Mouse (Mus musculus) hindbrain, postnatal 0 days (tissue): Measurements from ENCODE around the gene Acta2. TPM values are rescaled to one million over a fixed set of nuclear protein-coding genes. Genes with fewer than 3 reads are reported as not detected.

Experiments
- ATAC-seq: fragments of 200-750 bp; cut with Nextera tagmentation; 2 replicates; pipeline ENCODE4 v1.8.0; 2017; ENCODE audit warnings: mild to moderate bottlenecking, moderate TSS enrichment, moderate library complexity
- DNase-seq: peaks from one replicate; pipeline ENCODE4 v3.0.0-alpha.2; 2015; ENCODE audit warnings: low spot score
- H3K27ac ChIP-seq: fragments of 300-500 bp; sonication (generic); 2 replicates; pipeline ENCODE4 v1.5.1; 2014; ENCODE audit warnings: mild to moderate bottlenecking
- H3K27me3 ChIP-seq: fragments of 300-500 bp; sonication (generic); 2 replicates; pipeline ENCODE4 v1.6.1; 2014; ENCODE audit warnings: low read length, mixed read lengths; ENCODE audit not compliant: insufficient read depth
- H3K36me3 ChIP-seq: fragments of 300-500 bp; sonication (generic); 2 replicates; pipeline ENCODE4 v1.6.1; 2014; ENCODE audit warnings: low read length, mixed read lengths; ENCODE audit not compliant: insufficient read depth
- H3K4me1 ChIP-seq: fragments of 300-500 bp; sonication (generic); 2 replicates; pipeline ENCODE4 v1.6.1; 2014; ENCODE audit warnings: antibody characterized with exemption, low read length, mixed read lengths; ENCODE audit not compliant: insufficient read depth
- H3K4me2 ChIP-seq: fragments of 300-500 bp; sonication (generic); 2 replicates; pipeline ENCODE4 v1.6.1; 2014; ENCODE audit warnings: low read depth, mild to moderate bottlenecking, low read length, moderate library complexity, mixed read lengths
- H3K4me3 ChIP-seq: fragments of 300-500 bp; sonication (generic); 2 replicates; pipeline ENCODE4 v1.5.1; 2014; ENCODE audit warnings: low read length
- H3K9ac ChIP-seq: fragments of 300-500 bp; sonication (generic); replicated peaks from 2 replicates; pipeline ENCODE4 v1.6.1; 2014; ENCODE audit warnings: mild to moderate bottlenecking, low read length, moderate library complexity, mixed read lengths
- H3K9me3 ChIP-seq: fragments of 300-500 bp; sonication (generic); 2 replicates; pipeline ENCODE4 v1.6.1; 2016; ENCODE audit warnings: low read length, mixed read lengths
- CTCF ChIP-seq: IDR thresholded peaks from 2 replicates; pipeline ENCODE4 v1.5.1; 2016; ENCODE audit warnings: antibody characterized with exemption, control low read depth, low read depth
- WGBS: fragments of 180-500 bp; shearing (Covaris S2); extraction: QIAGEN DNeasy Blood & Tissue Kit; methylation state at CpG from one replicate; pipeline ENCODE4 v1.1.7; 2014; 5-methylcytosine and 5-hydroxymethylcytosine counted together
- polyA plus RNA-seq: library from polyadenylated mRNA; unstranded; fragments of >200 nt; fragmentation: Nextera tagmentation; extraction: Ambion mirVana; gene quantifications from 2 replicates; pipeline ENCODE4 v1.2.1, GENCODE M21; 2015
- total RNA-seq: library from RNA; depleted of rRNA; stranded (reverse); fragments of >200 nt; gene quantifications from 2 replicates; pipeline ENCODE4 v1.2.3, GENCODE M21; 2014

Acta2 gene
- total and polyA plus RNA-seq, 2 experiments from 2014 or later, result 8.1 to 13.1 TPM

- H3K27ac ChIP-seq, result no peak overlapping the region
- H3K9ac ChIP-seq, result no peak overlapping the region
- H3K4me3 ChIP-seq, result no peak overlapping the region
- WGBS, result 49% methylated on average over 7 of the region's 7 CpGs
- no peaks in the 10 kb centered on the region for H3K4me1 ChIP-seq
- peaks cover 8% of the 10 kb centered on the region; the same call in 1 of the 2 replicates for H3K36me3 ChIP-seq
- no peaks in the 10 kb centered on the region for H3K27me3 ChIP-seq
- DNase-seq (peak; percentile 27), ATAC-seq (no peak)
- H3K9me3 ChIP-seq, result no peaks in the 10 kb centered on the region
- H3K4me2 ChIP-seq, result no peak overlapping the region
- no peak for TF ChIP-seq CTCF
Observed at GRCm38 (mm10) chr19:34231596-34231995, 23.8 kb downstream of the Acta2 start.

GRCm38 (mm10) chr19:34222805-34223204 lies 32.6 kb downstream of the Acta2 start:
- no peaks in the 10 kb centered on the region for H3K4me1 ChIP-seq
- WGBS, result 89% methylated on average over 3 of the region's 3 CpGs
- no peak overlapping the region for H3K4me2 ChIP-seq
- no peak for TF ChIP-seq CTCF
- H3K27ac ChIP-seq, result no peak overlapping the region
- H3K36me3 ChIP-seq, result no peaks in the 10 kb centered on the region
- H3K4me3 ChIP-seq, result no peak overlapping the region
- H3K27me3 ChIP-seq, result no peaks in the 10 kb centered on the region
- no peak overlapping the region for H3K9ac ChIP-seq
- no peaks in the 10 kb centered on the region for H3K9me3 ChIP-seq
- ATAC-seq, result no peak
- no peak for DNase-seq

- no peak overlapping the region for H3K9ac ChIP-seq
- no peaks in the 10 kb centered on the region for H3K27me3 ChIP-seq
- no peak for TF ChIP-seq CTCF
- WGBS, result 78% methylated on average over 3 of the region's 3 CpGs
- H3K4me3 ChIP-seq, result no peak overlapping the region
- no peaks in the 10 kb centered on the region for H3K36me3 ChIP-seq
- H3K4me1 ChIP-seq, result no peaks in the 10 kb centered on the region
- DNase-seq, result no peak
- no peaks in the 10 kb centered on the region for H3K9me3 ChIP-seq
- no peak overlapping the region for H3K4me2 ChIP-seq
- no peak for ATAC-seq
- H3K27ac ChIP-seq, result no peak overlapping the region
Observed at GRCm38 (mm10) chr19:34220732-34221380, 34.5 kb downstream of the Acta2 start.

GRCm38 (mm10) chr19:34219260-34219968 lies 36.0 kb downstream of the Acta2 start:
- no peak overlapping the region for H3K27ac ChIP-seq
- no peaks in the 10 kb centered on the region for H3K36me3 ChIP-seq
- DNase-seq (no peak), ATAC-seq (no peak)
- no peak overlapping the region for H3K4me3 ChIP-seq
- H3K9me3 ChIP-seq, result no peaks in the 10 kb centered on the region
- H3K9ac ChIP-seq, result no peak overlapping the region
- H3K4me1 ChIP-seq, result no peaks in the 10 kb centered on the region
- 89% methylated on average over 5 of the region's 5 CpGs for WGBS
- no peak for TF ChIP-seq CTCF
- H3K27me3 ChIP-seq, result no peaks in the 10 kb centered on the region
- no peak overlapping the region for H3K4me2 ChIP-seq

- DNase-seq (no peak), ATAC-seq (no peak)
- Histone ChIP-seq H3K36me3 (no peaks in the 10 kb centered on the region), H3K4me2 (no peak overlapping the region), H3K27me3 (no peaks in the 10 kb centered on the region), H3K27ac (no peak overlapping the region), H3K4me1 (no peaks in the 10 kb centered on the region), H3K9me3 (no peaks in the 10 kb centered on the region), H3K9ac (no peak overlapping the region), H3K4me3 (no peak overlapping the region)
- TF ChIP-seq CTCF, result no peak
- 83% methylated on average over 3 of the region's 3 CpGs for WGBS
Observed at GRCm38 (mm10) chr19:34217761-34218160, 37.6 kb downstream of the Acta2 start.

- ATAC-seq, result peak; percentile 63; the same call in 1 of the 2 replicates
- WGBS, result 46% methylated on average over 5 of the region's 5 CpGs
- Histone ChIP-seq H3K27ac (no peak overlapping the region), H3K9me3 (no peaks in the 10 kb centered on the region), H3K4me2 (no peak overlapping the region), H3K36me3 (no peaks in the 10 kb centered on the region), H3K4me3 (no peak overlapping the region), H3K27me3 (no peaks in the 10 kb centered on the region), H3K9ac (no peak overlapping the region), H3K4me1 (no peaks in the 10 kb centered on the region)
- peak; percentile 26 for DNase-seq
- TF ChIP-seq CTCF, result no peak
Observed at GRCm38 (mm10) chr19:34216956-34217355, 38.4 kb downstream of the Acta2 start.

- no peak overlapping the region for H3K4me3 ChIP-seq
- ATAC-seq (no peak), DNase-seq (no peak)
- no peak for TF ChIP-seq CTCF
- WGBS, result 57% methylated on average over 4 of the region's 4 CpGs
- H3K27ac ChIP-seq, result no peak overlapping the region
- H3K36me3 ChIP-seq, result no peaks in the 10 kb centered on the region
- H3K4me2 ChIP-seq, result no peak overlapping the region
- H3K27me3 ChIP-seq, result no peaks in the 10 kb centered on the region
- H3K4me1 ChIP-seq, result no peaks in the 10 kb centered on the region
- no peaks in the 10 kb centered on the region for H3K9me3 ChIP-seq
- no peak overlapping the region for H3K9ac ChIP-seq
Observed at GRCm38 (mm10) chr19:34214136-34214535, 41.3 kb downstream of the Acta2 start.
